Mouse (Mus musculus) ovary, adult 2 months (tissue): ENCODE measurements around the gene Cldn20. TPM values are rescaled to one million over a fixed set of nuclear protein-coding genes. Genes with fewer than 3 reads are reported as not detected.

ENCODE experiments used
- polyA plus RNA-seq: library from polyadenylated mRNA; depleted of rRNA; stranded (reverse); fragments of >200 nt; gene quantifications from 2 replicates; pipeline ENCODE4 v1.2.3, GENCODE M21; 2012; rRNA removed

The Cldn20 gene
- polyA plus RNA-seq: not detected in 2 replicates

GRCm38 (mm10) chr17:3532254-3532653, at the start of gene Cldn20:
Cldn20 (plus strand) TSS chr17:3532554.

GRCm38 (mm10) chr17:3557331-3558311, 25.3 kb downstream of the Cldn20 start, which contains the start of gene Tfb1m:
Tfb1m (minus strand) TSS chr17:3557781.

Other genes starting within 250 kb of the Cldn20 start
- 4.2 and 4.6 TPM in 2 replicates for gene Tiam2, start 206.0 kb upstream of the Cldn20 start, polyA plus RNA-seq
- 1.4 and 1.6 TPM in 2 replicates for gene Tfb1m, start 25.2 kb downstream of the Cldn20 start, polyA plus RNA-seq
- gene Nox3, start 163.7 kb downstream of the Cldn20 start, polyA plus RNA-seq: not detected in 2 replicates